Mouse (Mus musculus): ENCODE measurements around the gene Rac3.

DNA sequence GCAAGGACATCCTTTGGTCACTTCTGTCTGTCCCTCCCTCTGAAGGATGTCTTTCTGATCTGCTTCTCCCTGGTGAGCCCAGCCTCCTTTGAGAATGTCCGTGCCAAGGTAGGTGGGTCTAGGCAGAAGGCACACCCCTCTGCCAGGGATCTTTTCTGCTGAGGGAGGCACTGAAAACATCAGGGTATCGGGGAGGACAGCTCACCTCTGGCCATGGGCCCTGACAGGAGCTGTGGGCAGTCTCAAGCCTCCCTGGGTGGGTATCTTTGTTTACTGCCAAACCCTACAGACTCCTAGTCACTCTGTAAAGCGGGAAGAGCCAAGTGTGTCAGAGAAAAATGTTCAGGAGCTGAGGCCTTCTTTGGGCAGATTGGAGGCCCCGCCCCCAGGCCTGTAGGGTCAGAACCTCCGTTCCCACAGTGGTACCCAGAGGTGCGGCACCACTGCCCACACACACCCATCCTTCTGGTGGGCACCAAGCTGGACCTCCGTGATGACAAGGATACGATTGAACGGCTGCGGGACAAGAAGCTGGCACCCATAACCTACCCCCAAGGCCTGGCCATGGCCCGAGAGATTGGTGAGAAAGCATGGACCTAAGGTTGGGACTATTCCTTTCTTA lies 1.6 kb downstream of the Rac3 start:
- TF ChIP-seq TAL1 (IDR thresholded peaks at IDR 0.05; ENCODE audit: low read length) (no peak), GATA1 (IDR thresholded peaks at IDR 0.05; ENCODE audit: low read length) (no peak)

Data from erythroblast, embryonic 14.5 days (primary cell).